In genomic region chr8:70660273-70660725, GRCm38 (mm10) we compare ENCODE assay signal across 8 mouse cellular contexts. TPM values are rescaled to one million over a fixed set of nuclear protein-coding genes. Genes with fewer than 3 reads are reported as not detected.
A peak's percentile ranks its signal among the peaks of the same experiment; 100 is the strongest.
DNase-seq lines count a peak whose midpoint lies in the region; ATAC-seq and TF ChIP-seq lines count a peak whose summit lies in the region.

Pgpep1 (minus strand) TSS chr8:70660388.

- H3K4me3 ChIP-seq in heart, embryonic 11.5 days (ENCODE audit: low read depth, low read length), result peak within 1 kb of the TSS; percentile 73
- peak within 1 kb of the TSS; percentile 69 for H3K4me3 ChIP-seq in kidney, embryonic 16.5 days (ENCODE audit: low read length)
- peak within 1 kb of the TSS; percentile 78 for H3K4me3 ChIP-seq in liver, postnatal 0 days (ENCODE audit: low read depth, low read length)
- peak within 1 kb of the TSS; percentile 75 for H3K4me3 ChIP-seq in neural tube, embryonic 15.5 days (replicated peaks)

- peaks cover 21% of the 10 kb centered on the region for H3K4me1 ChIP-seq in heart, embryonic 11.5 days (ENCODE audit: control insufficient read depth, insufficient read depth, low read length)
- H3K4me1 ChIP-seq in kidney, embryonic 16.5 days (ENCODE audit: insufficient read depth, low read length), result peaks cover 27% of the 10 kb centered on the region
- peaks cover 25% of the 10 kb centered on the region for H3K4me1 ChIP-seq in liver, postnatal 0 days (ENCODE audit: insufficient read depth)
- peaks cover 41% of the 10 kb centered on the region for H3K4me1 ChIP-seq in neural tube, embryonic 15.5 days

- peak within 1 kb of the TSS; percentile 94 for H3K4me2 ChIP-seq in heart, embryonic 11.5 days
- peak within 1 kb of the TSS; percentile 98 for H3K4me2 ChIP-seq in kidney, embryonic 16.5 days (replicated peaks; ENCODE audit: low read depth, low read length)
- peak within 1 kb of the TSS; percentile 91 for H3K4me2 ChIP-seq in liver, postnatal 0 days (ENCODE audit: low read depth, low read length)
- peak within 1 kb of the TSS; percentile 91 for H3K4me2 ChIP-seq in neural tube, embryonic 15.5 days

- no peaks in the 10 kb centered on the region for H3K27me3 ChIP-seq in heart, embryonic 11.5 days (ENCODE audit: control insufficient read depth, insufficient read depth, low read length)
- H3K27me3 ChIP-seq in kidney, embryonic 16.5 days (ENCODE audit: insufficient read depth, low read length), result no peaks in the 10 kb centered on the region
- no peaks in the 10 kb centered on the region for H3K27me3 ChIP-seq in liver, postnatal 0 days (ENCODE audit: insufficient read depth, low read length)
- H3K27me3 ChIP-seq in neural tube, embryonic 15.5 days (replicated peaks), result no peaks in the 10 kb centered on the region

- TF ChIP-seq EP300 in liver, postnatal 0 days (IDR thresholded peaks at IDR 0.05; ENCODE audit: low read depth), result no peak

- H3K9me3 ChIP-seq in heart, embryonic 11.5 days (replicated peaks; ENCODE audit: control insufficient read depth, low read length), result no peaks in the 10 kb centered on the region
- no peaks in the 10 kb centered on the region for H3K9me3 ChIP-seq in kidney, embryonic 16.5 days (ENCODE audit: low read length)
- no peaks in the 10 kb centered on the region for H3K9me3 ChIP-seq in liver, postnatal 0 days (ENCODE audit: low read length)
- H3K9me3 ChIP-seq in neural tube, embryonic 15.5 days (replicated peaks), result no peaks in the 10 kb centered on the region

- peak within 1 kb of the TSS; percentile 75 for H3K27ac ChIP-seq in heart, embryonic 11.5 days (ENCODE audit: low read depth, low read length)
- peak within 1 kb of the TSS; percentile 84 for H3K27ac ChIP-seq in kidney, embryonic 16.5 days (ENCODE audit: low read length)
- peak within 1 kb of the TSS; percentile 93 for H3K27ac ChIP-seq in liver, postnatal 0 days (ENCODE audit: low read depth)
- peak within 1 kb of the TSS; percentile 76 for H3K27ac ChIP-seq in neural tube, embryonic 15.5 days (replicated peaks)

- no peak for DNase-seq in frontal cortex, adult 2 months (ENCODE audit: extremely low spot score in 1 of 2, low spot score in 1 of 2)
- no peak for DNase-seq in frontal cortex, postnatal 36 days (ENCODE audit: low spot score in 2 of 2)
- DNase-seq in embryo, embryonic 11 days, result peak; percentile 73
- peak; percentile 72 for DNase-seq in liver, postnatal 0 days
- no peak for DNase-seq in cerebellum, adult 8-10 months

- H3K36me3 ChIP-seq in heart, embryonic 11.5 days (ENCODE audit: control insufficient read depth, insufficient read depth, low read length), result peaks cover 5% of the 10 kb centered on the region
- H3K36me3 ChIP-seq in kidney, embryonic 16.5 days (ENCODE audit: insufficient read depth, low read length), result peaks cover 11% of the 10 kb centered on the region
- H3K36me3 ChIP-seq in liver, postnatal 0 days (replicated peaks; ENCODE audit: insufficient read depth, low read length), result peaks cover 8% of the 10 kb centered on the region
- H3K36me3 ChIP-seq in neural tube, embryonic 15.5 days, result peaks cover 2% of the 10 kb centered on the region; the same call in 1 of the 2 replicates

- no peak for TF ChIP-seq CTCF in liver, postnatal 0 days (IDR thresholded peaks at IDR 0.05; ENCODE audit: low read depth)

- peak within 1 kb of the TSS; percentile 84 for H3K9ac ChIP-seq in heart, embryonic 11.5 days (ENCODE audit: low read depth, low read length)
- H3K9ac ChIP-seq in kidney, embryonic 16.5 days (replicated peaks; ENCODE audit: low read length), result peak within 1 kb of the TSS; percentile 80
- H3K9ac ChIP-seq in liver, postnatal 0 days (replicated peaks), result peak within 1 kb of the TSS; percentile 73
- H3K9ac ChIP-seq in neural tube, embryonic 15.5 days (replicated peaks), result peak within 1 kb of the TSS; percentile 84

- WGBS in heart, embryonic 11.5 days (ENCODE audit: insufficient replicate concordance), result 2% methylated on average over 14 of the region's 14 CpGs
- 2% methylated on average over 14 of the region's 14 CpGs for WGBS in kidney, embryonic 16.5 days
- WGBS in liver, postnatal 0 days (ENCODE audit: insufficient replicate concordance), result 3% methylated on average over 14 of the region's 14 CpGs
- 4% methylated on average over 14 of the region's 14 CpGs for WGBS in neural tube, embryonic 15.5 days

- ATAC-seq in heart, embryonic 11.5 days (replicated peaks; ENCODE audit: insufficient number of reproducible peaks, low FRiP score, low TSS enrichment), result peak; percentile 57
- peak; percentile 86 for ATAC-seq in kidney, embryonic 16.5 days (ENCODE audit: low FRiP score, low TSS enrichment)
- peak; percentile 44 for ATAC-seq in liver, postnatal 0 days
- peak; percentile 65 for ATAC-seq in neural tube, embryonic 15.5 days (ENCODE audit: low FRiP score)

RNA-seq across cellular contexts. Expression of gene Pgpep1, which starts in this region (rescaled TPM):
- polyA plus RNA-seq in frontal cortex, adult 2 months (2012; rRNA removed), result 17.2 and 25.8 TPM in 2 replicates
- polyA plus RNA-seq in heart, embryonic 11.5 days (2014; fragmentation: Nextera tagmentation; extraction: Ambion mirVana), result 38.9 and 41.6 TPM in 2 replicates
- polyA plus RNA-seq in kidney, embryonic 16.5 days (2015; fragmentation: Nextera tagmentation; extraction: Ambion mirVana), result 88.5 TPM in 2 replicates
- polyA plus RNA-seq in liver, postnatal 0 days (2015; fragmentation: Nextera tagmentation; extraction: Ambion mirVana), result 31.0 and 32.2 TPM in 2 replicates
- polyA plus RNA-seq in neural tube, embryonic 15.5 days (2015; fragmentation: Nextera tagmentation; extraction: Ambion mirVana), result 78.6 TPM in 2 replicates

Comparison
In these comparisons a context has a peak if more than half of its experiments do, and no peak if none do; other contexts are left out.
1. DNase-seq: peak in embryo, embryonic 11 days (single experiment) and liver, postnatal 0 days (single experiment); none in frontal cortex, adult 2 months (0 of 2), frontal cortex, postnatal 36 days (0 of 2) and cerebellum, adult 8-10 months (single experiment).
2. Peak in every context shown above with its lines, with median percentiles within 50 percentile points of each other: ATAC-seq, H3K27ac ChIP-seq, H3K4me2 ChIP-seq, H3K4me3 ChIP-seq and H3K9ac ChIP-seq.